Mouse (Mus musculus): ENCODE measurements at regions not wholly inside any gene's neighbourhood (a gene's known extent, or its start where the extent isn't known, plus 50 kb on each side); places are given as distances from the start of the nearest gene placed in this dataset.

- no peak for DNase-seq (ENCODE audit: low spot score in 2 of 2)
These were observed 90.4 kb upstream of the Pmepa1 start for GRCm38 (mm10) chr2:173366734-173367133.

GRCm38 (mm10) chr2:173368899-173369298 lies 92.6 kb upstream of the Pmepa1 start:
- DNase-seq (ENCODE audit: low spot score in 2 of 2), result no peak

GRCm38 (mm10) chr2:173376926-173377325 lies 100.6 kb upstream of the Pmepa1 start:
- no peak for DNase-seq (ENCODE audit: low spot score in 2 of 2)

- no peak for DNase-seq (ENCODE audit: low spot score in 2 of 2)
These were observed 101.3 kb upstream of the Pmepa1 start for GRCm38 (mm10) chr2:173377497-173378257.

- DNase-seq (ENCODE audit: low spot score in 2 of 2), result no peak
These were observed 103.4 kb upstream of the Pmepa1 start for GRCm38 (mm10) chr2:173379736-173380135.

- no peak for DNase-seq (ENCODE audit: low spot score in 2 of 2)
These were observed 104.0 kb upstream of the Pmepa1 start for GRCm38 (mm10) chr2:173380341-173380761.

- DNase-seq (ENCODE audit: low spot score in 2 of 2), result no peak
These were observed 106.0 kb upstream of the Pmepa1 start for GRCm38 (mm10) chr2:173382176-173382813.

- no peak for DNase-seq (ENCODE audit: low spot score in 2 of 2)
These were observed 108.7 kb upstream of the Pmepa1 start for GRCm38 (mm10) chr2:173384935-173385586.

- DNase-seq (ENCODE audit: low spot score in 2 of 2), result no peak
These were observed 109.4 kb upstream of the Pmepa1 start for GRCm38 (mm10) chr2:173385722-173386141.

GRCm38 (mm10) chr2:173388140-173388539 lies 111.8 kb upstream of the Pmepa1 start:
- DNase-seq (ENCODE audit: low spot score in 2 of 2), result no peak

GRCm38 (mm10) chr2:173392557-173393323 lies 116.4 kb upstream of the Pmepa1 start:
- no peak for DNase-seq (ENCODE audit: low spot score in 2 of 2)

GRCm38 (mm10) chr2:173393324-173393592 lies 116.9 kb upstream of the Pmepa1 start:
- no peak for DNase-seq (ENCODE audit: low spot score in 2 of 2)

GRCm38 (mm10) chr2:173395526-173395925 lies 119.2 kb upstream of the Pmepa1 start:
- DNase-seq (ENCODE audit: low spot score in 2 of 2), result no peak

- no peak for DNase-seq (ENCODE audit: low spot score in 2 of 2)
These were observed 121.6 kb upstream of the Pmepa1 start for GRCm38 (mm10) chr2:173397846-173398331.

- no peak for DNase-seq (ENCODE audit: low spot score in 2 of 2)
These were observed 116.8 kb upstream of the 1700021F07Rik start for GRCm38 (mm10) chr2:173405629-173406028.

- peak; percentile 20 to 39 for DNase-seq (ENCODE audit: low spot score in 2 of 2)
These were observed 115.9 kb upstream of the 1700021F07Rik start for GRCm38 (mm10) chr2:173406344-173407094.

- DNase-seq (ENCODE audit: low spot score in 2 of 2), result no peak
These were observed 115.3 kb upstream of the 1700021F07Rik start for GRCm38 (mm10) chr2:173407133-173407532.

- no peak for DNase-seq (ENCODE audit: low spot score in 2 of 2)
These were observed 113.7 kb upstream of the 1700021F07Rik start for GRCm38 (mm10) chr2:173408681-173409081.

- DNase-seq (ENCODE audit: low spot score in 2 of 2), result no peak
These were observed 113.0 kb upstream of the 1700021F07Rik start for GRCm38 (mm10) chr2:173409433-173409832.

GRCm38 (mm10) chr2:173413906-173414656 lies 108.3 kb upstream of the 1700021F07Rik start:
- DNase-seq (ENCODE audit: low spot score in 2 of 2), result peak in 1 of 2 experiments; percentile 30
